Mouse (Mus musculus) granulocyte monocyte progenitor cell, adult 5-6 weeks (primary cell): ENCODE results near the gene Pycr1. TPM values are rescaled to one million over a fixed set of nuclear protein-coding genes. Genes with fewer than 3 reads are reported as not detected.
"Not testable (repeated sequence)": the region's sequence is repeated elsewhere in the genome, so short reads cannot be mapped to it uniquely, and the experiment has no call there.

Experiments
- ATAC-seq: replicated peaks from 2 replicates; pipeline ENCODE4 v1.8.0; 2016; ENCODE audit warnings: mild to moderate bottlenecking, moderate TSS enrichment, inconsistent platforms; ENCODE audit not compliant: poor library complexity, severe bottlenecking
- total RNA-seq, 2 experiments: library from RNA; stranded (forward) in 1 of 2; stranded (reverse) in 1 of 2; fragments of 200-712, 200-1000 nt in 1 of 2; fragments of >200 nt in 1 of 2; fragmentation: Nextera tagmentation in 1 of 2; gene quantifications; 2 replicates each; pipeline ENCODE4 v1.2.3; 2014 to 2017

Gene Pycr1
- 14.6 and 15.9 TPM in 2 replicates for total RNA-seq (2014; fragmentation: Nextera tagmentation)
- 4.6 and 8.9 TPM in 2 replicates for total RNA-seq (2017)

GRCm38 (mm10) chr11:120643601-120643987, at the start of gene Pycr1:
Gene Pycr1 (minus strand): TSS chr11:120643769.
- ATAC-seq, result peak; percentile 87

DNA sequence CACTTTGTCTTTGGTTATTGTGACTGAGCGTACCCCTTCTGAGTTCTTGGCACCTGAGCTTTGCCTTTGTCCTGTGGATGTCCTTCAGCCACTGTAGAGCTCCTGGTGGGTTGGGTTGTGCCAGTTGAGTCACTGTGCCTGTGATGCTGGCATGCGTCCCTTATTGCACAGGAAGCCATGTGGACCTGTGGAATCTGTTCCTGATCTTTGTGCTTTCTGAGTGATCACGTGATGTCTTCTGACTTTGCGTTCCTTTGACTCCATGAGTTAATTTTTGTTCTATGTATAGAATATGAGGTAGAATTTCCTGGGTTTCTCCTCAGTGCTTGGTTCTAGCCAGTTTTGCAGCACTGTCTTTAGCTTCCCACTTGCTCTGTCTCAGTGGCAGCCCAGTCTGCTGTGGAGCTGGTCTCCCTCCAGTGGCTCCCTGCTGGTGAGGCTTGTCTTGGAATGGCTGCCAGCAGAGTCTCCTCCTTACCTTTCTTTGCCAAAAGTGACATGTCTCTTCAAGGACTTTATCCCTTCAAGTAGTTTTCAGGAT, 49.0 kb upstream of the Pycr1 start:
- ATAC-seq, result no peak

DNA sequence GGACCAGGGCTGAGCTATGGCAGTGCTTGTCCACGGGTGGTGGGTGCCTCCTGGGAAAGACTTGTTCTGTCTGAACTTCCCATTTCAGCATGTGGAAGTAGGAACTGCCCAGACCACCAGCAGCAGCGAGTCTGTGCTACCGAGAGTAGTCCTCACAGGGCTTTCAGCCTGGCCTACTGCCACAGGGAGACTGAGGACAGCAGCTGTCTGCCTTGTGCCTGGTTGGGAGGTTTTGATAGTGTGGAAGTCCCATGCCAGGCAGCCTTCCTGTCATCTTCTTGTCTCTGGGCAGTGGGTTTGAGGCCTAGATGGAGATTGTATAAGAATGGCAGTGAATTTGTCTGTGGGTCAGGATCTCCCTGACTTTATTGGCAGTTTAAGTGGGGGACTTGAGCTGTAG, 45.8 kb upstream of the Pycr1 start:
- ATAC-seq, result no peak

DNA sequence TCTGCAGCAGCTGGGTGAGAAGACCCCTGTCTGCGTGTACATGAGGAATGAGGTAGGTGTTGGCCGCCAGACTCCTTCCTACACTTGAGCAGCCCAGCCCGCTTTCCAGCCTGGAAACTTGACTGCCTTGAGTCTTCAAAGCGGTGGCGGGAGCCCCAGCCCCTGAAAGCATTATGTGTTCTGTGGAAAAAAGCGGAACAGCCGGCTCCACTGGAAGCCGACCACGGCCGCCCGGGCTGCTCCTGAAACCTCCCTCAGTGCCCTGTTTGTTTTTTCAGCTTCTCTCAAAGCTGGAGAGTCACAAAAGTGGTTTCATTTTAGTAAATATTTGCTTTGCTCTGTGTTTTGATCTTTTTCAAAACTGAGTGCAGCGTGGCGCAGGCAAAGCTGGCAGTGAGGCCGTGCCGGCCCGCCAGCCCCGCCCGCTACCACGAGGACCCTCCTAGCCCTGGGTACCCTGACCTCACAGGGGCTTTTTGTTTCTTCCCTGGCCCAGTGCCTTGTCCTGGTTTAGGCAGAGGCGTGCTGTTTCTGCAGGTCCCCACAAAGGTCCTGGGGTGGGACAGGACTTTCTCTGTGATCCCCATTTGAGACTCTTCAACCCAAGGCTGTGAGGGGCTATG, 43.2 kb upstream of the Pycr1 start:
- no peak for ATAC-seq

- no peak for ATAC-seq
Measured at GRCm38 (mm10) chr11:120684660-120685059, 41.1 kb upstream of the Pycr1 start.

DNA sequence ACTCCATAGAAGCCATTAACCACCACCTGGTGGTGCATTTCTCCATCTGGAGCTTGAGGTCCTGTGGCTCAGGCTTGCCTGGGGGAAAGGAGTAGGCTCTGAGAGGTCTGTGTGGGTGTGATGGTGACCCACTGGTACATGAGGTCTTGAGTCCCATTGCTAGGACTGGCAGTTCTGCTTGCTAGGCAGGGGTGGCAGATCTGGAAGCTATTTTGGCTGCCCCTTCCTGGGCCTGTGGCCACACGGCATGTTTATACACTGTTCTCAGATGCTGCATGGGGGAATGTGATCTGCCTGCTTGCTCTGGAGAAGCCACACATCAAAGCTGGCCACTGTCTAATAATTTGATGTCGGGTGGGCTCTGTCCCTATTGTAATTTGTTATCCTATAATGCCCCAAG, 40.5 kb upstream of the Pycr1 start:
- ATAC-seq, result no peak

DNA sequence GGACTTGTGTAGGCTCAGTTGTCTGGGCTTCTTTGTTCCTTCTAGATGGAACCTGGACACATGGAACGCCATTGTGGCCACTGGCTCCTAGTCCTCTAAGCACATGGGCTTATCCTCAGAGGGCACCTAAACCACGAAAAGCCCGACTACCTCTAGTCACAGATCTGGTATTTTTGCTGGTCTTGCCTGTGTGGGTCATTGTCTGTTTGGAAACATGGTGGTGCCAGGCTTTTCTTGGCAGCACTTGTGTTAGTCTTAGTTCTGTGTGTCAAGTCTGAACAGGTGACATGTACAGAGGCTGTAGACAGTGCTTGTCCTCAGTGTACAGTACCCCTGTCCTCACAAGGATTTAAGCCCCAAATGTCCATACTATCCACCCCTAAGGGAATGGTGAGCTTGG, 40.0 kb upstream of the Pycr1 start:
- no peak for ATAC-seq

- ATAC-seq, result no peak
Measured at GRCm38 (mm10) chr11:120682683-120683082, 39.1 kb upstream of the Pycr1 start.

DNA sequence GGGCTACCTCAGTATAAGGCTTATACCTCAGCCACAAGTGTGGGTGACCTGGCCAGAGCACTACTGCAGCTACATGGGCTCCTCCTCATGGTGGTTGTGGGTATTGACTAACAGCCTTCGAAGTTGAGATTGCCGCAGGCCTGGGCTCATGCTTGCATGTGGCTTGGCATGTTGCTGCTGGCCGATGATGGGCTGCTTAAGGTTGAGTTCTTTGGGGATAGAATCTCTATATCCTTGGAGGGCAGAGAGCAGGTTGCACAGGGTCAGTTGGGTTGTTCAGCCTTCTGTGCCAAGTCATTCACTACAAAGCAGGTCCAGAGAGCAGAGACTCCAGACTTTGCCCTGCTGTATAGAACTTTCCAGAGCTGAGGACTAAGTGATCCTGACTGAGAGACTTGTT, 36.3 kb upstream of the Pycr1 start:
- peak; percentile 66 for ATAC-seq

DNA sequence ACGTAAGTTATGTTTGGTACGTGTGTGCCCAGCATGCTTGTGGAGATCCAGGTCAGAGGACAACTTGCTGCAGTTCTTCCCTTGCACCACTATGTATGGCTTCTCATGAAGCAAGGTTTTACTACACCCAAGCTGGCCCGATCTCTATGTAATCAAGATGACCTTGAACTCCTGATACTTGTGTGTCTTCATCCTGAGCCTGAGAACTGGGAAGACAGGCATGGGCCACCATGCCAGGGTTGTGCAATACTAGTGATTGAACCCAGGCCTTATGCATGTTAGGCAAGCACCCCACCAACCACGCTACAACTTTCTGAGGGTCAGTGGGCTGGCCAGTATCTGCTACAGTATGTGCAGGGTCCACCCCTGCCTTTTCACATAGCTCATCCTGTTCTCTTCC, 33.4 kb upstream of the Pycr1 start:
- ATAC-seq, result no peak

DNA sequence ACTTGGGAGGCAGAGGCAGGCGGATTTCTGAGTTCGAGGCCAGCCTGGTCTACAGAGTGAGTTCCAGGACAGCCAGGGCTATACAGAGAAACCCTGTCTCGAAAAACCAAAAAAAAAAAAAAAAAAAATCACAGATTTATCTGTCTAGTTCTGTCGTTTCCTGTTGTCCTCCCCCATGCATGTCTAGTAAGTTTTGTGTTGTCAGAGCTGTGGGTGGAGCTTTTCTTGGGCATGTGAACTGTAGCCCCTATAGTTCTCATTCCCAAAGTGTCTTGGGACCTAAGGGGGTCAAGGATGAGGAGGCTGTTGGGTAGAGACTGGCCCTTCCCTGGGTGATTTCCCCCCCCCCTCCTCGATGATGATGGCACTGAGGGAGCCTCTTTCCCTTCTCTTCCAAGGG, 32.3 kb upstream of the Pycr1 start:
- ATAC-seq, result not testable (repeated sequence)

GRCm38 (mm10) chr11:120673594-120674122, 30.1 kb upstream of the Pycr1 start:
- ATAC-seq, result peak; percentile 4; the same call in 1 of the 2 replicates

- peak; percentile 93 for ATAC-seq
Measured at GRCm38 (mm10) chr11:120672687-120673593, 29.4 kb upstream of the Pycr1 start, which contains the start of gene Aspscr1. Gene Aspscr1 (plus strand): TSS chr11:120672973.

- ATAC-seq, result no peak
Measured at GRCm38 (mm10) chr11:120666617-120667016, 23.0 kb upstream of the Pycr1 start.

- no peak for ATAC-seq
Measured at GRCm38 (mm10) chr11:120665406-120665805, 21.8 kb upstream of the Pycr1 start.

DNA sequence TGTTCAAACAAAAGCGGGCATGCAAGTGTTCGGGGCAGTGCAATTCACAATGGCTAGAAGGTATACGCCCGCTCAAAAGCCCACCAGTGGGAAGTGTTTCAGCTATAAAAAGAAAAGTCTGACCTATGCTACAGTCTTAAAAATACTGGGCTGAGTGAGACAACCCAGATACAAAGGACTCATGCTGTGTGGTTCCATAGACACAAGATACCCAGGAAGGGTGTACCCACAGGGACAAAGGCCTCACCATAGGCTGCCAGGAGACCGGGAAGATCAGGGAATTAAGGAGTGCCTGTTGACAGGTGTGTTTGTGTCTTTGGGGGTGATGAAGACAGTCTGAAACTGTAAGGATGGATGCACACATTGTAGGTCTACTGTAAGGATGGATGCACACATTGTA, 20.1 kb upstream of the Pycr1 start:
- no peak for ATAC-seq

GRCm38 (mm10) chr11:120662759-120663158, 19.2 kb upstream of the Pycr1 start:
- ATAC-seq, result no peak

DNA sequence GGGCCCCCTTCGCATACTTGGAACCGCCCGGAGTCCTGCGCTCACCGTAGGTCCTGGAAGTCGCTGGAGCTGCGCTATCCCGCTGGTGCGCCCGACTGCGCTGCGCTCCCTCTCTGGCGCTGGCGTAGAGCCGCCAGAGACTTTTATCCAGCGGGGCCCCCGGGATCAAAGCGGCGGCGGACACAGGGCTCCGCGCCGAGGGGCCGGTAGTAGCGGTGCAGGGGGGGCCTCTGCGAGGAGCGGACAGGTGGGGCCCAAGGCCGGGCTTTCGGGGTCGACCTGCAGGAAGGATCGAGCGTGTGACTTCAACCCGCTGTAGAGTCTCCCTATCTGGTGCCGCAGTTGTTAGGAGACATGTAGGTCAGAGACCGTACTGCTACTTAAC, 17.5 kb upstream of the Pycr1 start, which contains the start of gene Notum:
TSS of gene Notum (minus strand) at position 100 of the 385 bp plus-strand sequence.
- ATAC-seq, result no peak

DNA sequence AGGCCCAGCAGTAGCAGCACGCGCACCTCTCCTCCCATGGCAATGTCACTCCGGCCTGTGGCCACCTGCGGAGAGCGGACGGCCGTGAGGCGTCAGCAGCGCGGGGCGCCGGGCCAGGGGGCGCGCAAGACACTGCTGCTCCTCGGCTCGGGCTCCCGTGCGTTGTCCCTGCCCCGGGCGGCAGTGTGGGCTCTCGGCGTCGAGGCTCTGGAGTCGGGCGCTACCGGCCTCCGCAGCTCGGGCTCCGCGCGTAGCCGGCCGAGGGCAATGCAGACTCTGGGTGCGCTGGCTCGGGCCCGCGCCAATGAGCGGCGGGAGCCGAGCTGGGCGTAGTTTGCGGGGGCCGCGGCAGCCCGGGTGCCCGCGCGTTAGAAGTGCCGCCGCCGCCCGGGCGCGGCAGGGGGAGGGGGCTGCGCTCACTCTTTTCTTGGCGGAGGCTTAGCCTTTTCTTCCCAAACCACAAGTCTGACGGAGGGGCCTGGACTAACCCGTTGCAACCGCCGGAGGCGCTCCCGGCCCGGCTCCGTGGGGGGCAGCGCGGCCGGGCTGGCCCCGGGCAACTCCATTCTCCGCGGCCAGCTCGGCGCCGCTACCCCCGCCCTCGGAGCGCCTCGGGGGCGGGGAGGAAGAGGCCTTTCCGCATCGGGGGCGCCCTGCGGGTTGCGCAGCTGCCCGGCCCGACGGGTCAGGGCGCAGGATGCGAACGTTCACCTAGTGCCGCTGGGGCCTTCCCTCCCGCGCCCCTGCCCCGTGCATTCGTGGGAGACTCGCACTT, 16.9 kb upstream of the Pycr1 start:
- peak; percentile 44 for ATAC-seq
